ENCODE assay signal across 21 mouse cellular contexts in the genomic region with DNA sequence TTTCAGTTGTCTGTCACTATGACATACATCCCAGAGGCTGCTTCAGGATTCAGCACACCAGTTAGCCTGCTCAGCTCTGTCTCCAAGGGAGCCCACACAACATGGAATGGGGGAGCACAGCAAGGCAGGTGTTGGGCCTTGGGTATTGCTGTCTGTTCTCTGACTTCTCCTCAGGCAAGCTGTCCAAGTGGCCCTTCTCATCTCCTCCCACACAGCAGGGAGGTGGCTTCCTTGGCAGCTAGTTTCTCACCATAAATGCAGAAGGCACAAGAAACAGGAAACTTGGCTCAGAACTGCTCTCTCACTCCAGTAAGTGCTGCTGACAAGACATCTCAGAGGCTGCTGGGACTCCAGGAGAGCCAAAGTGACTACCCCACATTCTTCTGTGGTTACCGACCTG.
DNase-seq lines count a peak whose midpoint lies in the region; ATAC-seq and TF ChIP-seq lines count a peak whose summit lies in the region.
"Had no signal": no experiment of that assay in that cellular context is flagged by ENCODE, and none has a peak within 500 bp of the region (broad histone marks: within the 10 kb centered on the region; RNA-seq: fewer than 3 reads in every experiment).

No protein-coding gene starts in this region.

- H3K27me3 ChIP-seq in midbrain, embryonic 14.5 days (ENCODE audit: control insufficient read depth, insufficient read depth, low read length), result no peaks in the 10 kb centered on the region
- H3K27me3 ChIP-seq: CH12.LX; forebrain, embryonic 12.5 days; midbrain, embryonic 15.5 days; stomach, embryonic 15.5 days had no signal

- H3K27ac ChIP-seq in left cerebral cortex, adult 2 months, result no peak overlapping the region
- H3K27ac ChIP-seq in midbrain, embryonic 14.5 days (replicated peaks; ENCODE audit: low read depth, low read length), result no peak overlapping the region
- H3K27ac ChIP-seq: forebrain, embryonic 12.5 days; heart, embryonic 10.5 days; hindbrain, embryonic 14.5 days; midbrain, embryonic 15.5 days; stomach, embryonic 15.5 days had no signal

- intact Hi-C loops in left cerebral cortex, adult 2 months (cut with DNase I), result loop anchor here (1.0 kb wide), 1 partner anchor 32 kb away; no protein-coding TSS in a partner anchor

- H3K36me3 ChIP-seq in midbrain, embryonic 14.5 days (ENCODE audit: control insufficient read depth, insufficient read depth, low read length), result no peaks in the 10 kb centered on the region
- H3K36me3 ChIP-seq: forebrain, embryonic 12.5 days; heart, embryonic 10.5 days; midbrain, embryonic 15.5 days; stomach, embryonic 15.5 days had no signal

- H3K4me2 ChIP-seq in midbrain, embryonic 14.5 days (ENCODE audit: low read length), result no peak overlapping the region
- H3K4me2 ChIP-seq: forebrain, embryonic 12.5 days; hindbrain, embryonic 14.5 days; midbrain, embryonic 15.5 days; stomach, embryonic 15.5 days had no signal

- H3K9ac ChIP-seq in midbrain, embryonic 14.5 days (replicated peaks; ENCODE audit: low read length), result no peak overlapping the region
- H3K9ac ChIP-seq: forebrain, embryonic 12.5 days; hindbrain, embryonic 14.5 days; midbrain, embryonic 15.5 days; stomach, embryonic 15.5 days had no signal

- TF ChIP-seq CTCF in left cerebral cortex, adult 2 months (IDR thresholded peaks at IDR 0.05), result no peak

- no peak overlapping the region for H3K4me3 ChIP-seq in left cerebral cortex, adult 2 months
- no peak overlapping the region for H3K4me3 ChIP-seq in midbrain, embryonic 14.5 days (replicated peaks; ENCODE audit: low read depth, low read length)
- H3K4me3 ChIP-seq: forebrain, embryonic 12.5 days; heart, embryonic 10.5 days; midbrain, embryonic 15.5 days; stomach, embryonic 15.5 days had no signal

- 88% methylated on average over 1 of the region's 1 CpGs for WGBS in midbrain, embryonic 14.5 days

- DNase-seq in layer of hippocampus, adult 9-11 months, result peak; percentile 47
- no peak for DNase-seq in layer of hippocampus, adult 9-10 months (ENCODE audit: low spot score)
- peak; percentile 79 to 80 for DNase-seq in frontal cortex, adult 2 months (ENCODE audit: extremely low spot score in 1 of 2, low spot score in 1 of 2)
- DNase-seq in left cerebral cortex, adult 2 months (ENCODE audit: extremely low spot score in 1 of 2, low spot score in 2 of 2), result peak; percentile 13 to 48
- DNase-seq in right cerebral cortex, postnatal 25 days, result peak; percentile 45
- no peak for DNase-seq in midbrain, embryonic 14.5 days
- DNase-seq in cerebellum, adult 11-12 months, result no peak
- DNase-seq: cerebellum, adult 8-10 months; heart, postnatal 10 days; kidney, adult 8-10 months; kidney, postnatal 25 days; lung, adult 18-20 months; lung, postnatal 14 days; retina, postnatal 1 day; thymus, adult 2 months had no signal

- peaks cover 4% of the 10 kb centered on the region; the same call in 1 of the 2 replicates for H3K9me3 ChIP-seq in midbrain, embryonic 14.5 days (ENCODE audit: control insufficient read depth, low read length)
- H3K9me3 ChIP-seq: heart, embryonic 10.5 days; midbrain, embryonic 15.5 days; stomach, embryonic 15.5 days had no signal

- no peaks in the 10 kb centered on the region for H3K4me1 ChIP-seq in midbrain, embryonic 14.5 days (ENCODE audit: control insufficient read depth, insufficient read depth, low read length)
- H3K4me1 ChIP-seq: forebrain, embryonic 12.5 days; heart, embryonic 10.5 days; midbrain, embryonic 15.5 days; stomach, embryonic 15.5 days had no signal

- no peak for ATAC-seq in midbrain, embryonic 14.5 days (ENCODE audit: low FRiP score, low TSS enrichment)
- ATAC-seq: midbrain, embryonic 15.5 days had no signal

Comparison
In these comparisons a context has a peak if more than half of its experiments do, and no peak if none do; other contexts are left out.
1. DNase-seq: peak in layer of hippocampus, adult 9-11 months (single experiment), frontal cortex, adult 2 months (2 of 2), left cerebral cortex, adult 2 months (2 of 2) and right cerebral cortex, postnatal 25 days (single experiment); none in layer of hippocampus, adult 9-10 months (single experiment), midbrain, embryonic 14.5 days (single experiment) and cerebellum, adult 11-12 months (single experiment).